Mouse (Mus musculus) cerebellum, adult (tissue): ENCODE measurements at regions not wholly inside any gene's neighbourhood (a gene's known extent, or its start where the extent isn't known, plus 50 kb on each side); places are given as distances from the start of the nearest gene placed in this dataset.
"Not testable (repeated sequence)": the region's sequence is repeated elsewhere in the genome, so short reads cannot be mapped to it uniquely, and the experiment has no call there.

Experiments used
- ATAC-seq: cut with Nextera tagmentation; 2 replicates; pipeline ENCODE4 v1.9.2; 2017; ENCODE audit warnings: mild to moderate bottlenecking, moderate library complexity, mixed read lengths; ENCODE audit not compliant: insufficient number of reproducible peaks, low FRiP score, low TSS enrichment

GRCm38 (mm10) chr15:4206371-4206770 is 168.9 kb upstream of the Plcxd3 start:
- ATAC-seq: no peak

GRCm38 (mm10) chr15:4213371-4213770 is 161.9 kb upstream of the Plcxd3 start:
- ATAC-seq: no peak

- ATAC-seq: peak; percentile 100
Measured at GRCm38 (mm10) chr15:4219102-4219501, 156.2 kb upstream of the Plcxd3 start.

GRCm38 (mm10) chr15:4228055-4228454 is 147.2 kb upstream of the Plcxd3 start:
- no peak for ATAC-seq

- no peak for ATAC-seq
Measured at GRCm38 (mm10) chr15:4240649-4241048, 134.6 kb upstream of the Plcxd3 start.

GRCm38 (mm10) chr15:4247637-4248136 is 127.6 kb upstream of the Plcxd3 start:
- ATAC-seq: no peak

- no peak for ATAC-seq
Measured at GRCm38 (mm10) chr15:4264601-4265000, 110.7 kb upstream of the Plcxd3 start.

- ATAC-seq: no peak
Measured at GRCm38 (mm10) chr15:4269835-4270234, 105.5 kb upstream of the Plcxd3 start.

GRCm38 (mm10) chr15:4277011-4277410 is 98.3 kb upstream of the Plcxd3 start:
- ATAC-seq: no peak; the same call in 1 of the 2 replicates

- peak; percentile 98 for ATAC-seq
Measured at GRCm38 (mm10) chr15:4307498-4307897, 67.8 kb upstream of the Plcxd3 start.

GRCm38 (mm10) chr15:4313698-4314097 is 61.6 kb upstream of the Plcxd3 start:
- not testable (repeated sequence) for ATAC-seq

- ATAC-seq: no peak
Measured at GRCm38 (mm10) chr15:4315897-4316296, 59.4 kb upstream of the Plcxd3 start.
